Mouse (Mus musculus) midbrain, embryonic 15.5 days (tissue): Measurements from ENCODE around the gene Coro2a. TPM values are rescaled to one million over a fixed set of nuclear protein-coding genes. Genes with fewer than 3 reads are reported as not detected.
"Not testable (repeated sequence)": the region's sequence is repeated elsewhere in the genome, so short reads cannot be mapped to it uniquely, and the experiment has no call there.

ENCODE experiments used
- ATAC-seq: fragments of 200-750 bp; cut with Nextera tagmentation; replicated peaks from 2 replicates; pipeline ENCODE4 v1.8.0; 2017; ENCODE audit warnings: moderate TSS enrichment
- H3K27ac ChIP-seq: fragments of 300-500 bp; sonication (generic); 2 replicates; pipeline ENCODE4 v1.5.1; 2015; ENCODE audit warnings: mild to moderate bottlenecking, inconsistent platforms
- H3K27me3 ChIP-seq: fragments of 300-500 bp; sonication (generic); replicated peaks from 2 replicates; pipeline ENCODE4 v1.6.1; 2015; ENCODE audit warnings: inconsistent platforms
- H3K36me3 ChIP-seq: fragments of 300-500 bp; sonication (generic); replicated peaks from 2 replicates; pipeline ENCODE4 v1.6.1; 2015; ENCODE audit warnings: inconsistent platforms
- H3K4me1 ChIP-seq: fragments of 300-500 bp; sonication (generic); 2 replicates; pipeline ENCODE4 v1.6.1; 2015; ENCODE audit warnings: inconsistent platforms
- H3K4me2 ChIP-seq: fragments of 300-500 bp; sonication (generic); 2 replicates; pipeline ENCODE4 v1.6.1; 2015; ENCODE audit warnings: inconsistent platforms, mild to moderate bottlenecking, moderate library complexity
- H3K4me3 ChIP-seq: fragments of 300-500 bp; sonication (generic); 2 replicates; pipeline ENCODE4 v1.5.1; 2015; ENCODE audit warnings: mild to moderate bottlenecking, inconsistent platforms
- H3K9ac ChIP-seq: fragments of 300-500 bp; sonication (generic); 2 replicates; pipeline ENCODE4 v1.6.1; 2015; ENCODE audit warnings: mild to moderate bottlenecking, inconsistent platforms
- H3K9me3 ChIP-seq: fragments of 300-500 bp; sonication (generic); 2 replicates; pipeline ENCODE4 v1.6.1; 2016; ENCODE audit warnings: inconsistent platforms
- WGBS: fragments of 180-500 bp; shearing (Covaris S2); methylation state at CpG from one replicate; pipeline ENCODE4 v1.1.7; 2015; ENCODE audit warnings: mixed read lengths; 5-methylcytosine and 5-hydroxymethylcytosine counted together
- polyA plus RNA-seq: library from polyadenylated mRNA; unstranded; fragments of >200 nt; fragmentation: Nextera tagmentation; extraction: Ambion mirVana; gene quantifications from 2 replicates; pipeline ENCODE4 v1.2.1, GENCODE M21; 2015

The Coro2a gene
- polyA plus RNA-seq, 1 experiment from 2014 or later = 6.8 TPM

- no peaks in the 10 kb centered on the region for H3K27me3 ChIP-seq
- ATAC-seq = no peak
Measured at GRCm38 (mm10) chr4:46590810-46591209, 11.2 kb downstream of the Coro2a start.

DNA sequence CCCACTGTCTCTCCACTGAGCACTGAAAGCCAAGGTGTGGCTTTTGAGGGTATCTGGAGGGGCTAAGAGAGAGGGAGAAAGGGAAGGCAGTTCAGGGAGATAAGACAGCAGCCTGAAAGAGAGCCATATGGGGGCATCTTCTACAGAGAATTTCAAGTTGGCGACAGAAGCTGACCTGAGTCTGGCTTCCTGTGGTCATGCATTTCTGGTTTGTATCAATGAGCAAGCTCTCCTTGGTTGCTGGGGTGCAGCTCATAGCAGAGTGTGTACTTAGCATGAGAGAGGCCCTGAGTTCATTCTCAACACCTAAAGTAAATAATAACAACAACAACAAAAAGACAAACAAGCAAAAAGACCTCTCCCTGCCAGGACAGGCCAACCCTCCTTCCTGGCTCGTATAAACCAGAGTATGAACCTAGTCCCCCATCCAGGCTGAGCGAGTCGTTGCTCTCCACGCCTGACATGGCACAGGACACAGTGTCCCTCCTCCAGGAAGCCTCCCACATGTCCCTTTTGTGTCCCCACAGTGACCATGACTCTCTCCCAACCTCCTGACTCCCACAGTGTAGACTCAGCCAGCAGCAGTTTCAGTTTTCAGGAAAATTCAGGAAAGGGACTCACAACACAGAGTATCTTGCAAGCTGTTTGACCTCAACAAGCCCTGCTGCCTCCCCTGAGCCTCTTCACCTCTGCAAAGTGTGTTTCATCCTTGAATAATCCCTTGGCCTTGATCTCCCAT, 11.9 kb downstream of the Coro2a start:
- no peaks in the 10 kb centered on the region for H3K4me1 ChIP-seq
- H3K4me3 ChIP-seq = no peak overlapping the region
- H3K36me3 ChIP-seq = no peaks in the 10 kb centered on the region
- 64% methylated on average over 5 of the region's 5 CpGs for WGBS
- ATAC-seq = no peak
- H3K27ac ChIP-seq = no peak overlapping the region
- H3K9ac ChIP-seq = no peak overlapping the region
- no peaks in the 10 kb centered on the region for H3K9me3 ChIP-seq
- H3K27me3 ChIP-seq = no peaks in the 10 kb centered on the region
- no peak overlapping the region for H3K4me2 ChIP-seq

More at GRCm38 (mm10) chr4:46590810-46591209, 11.2 kb downstream of the Coro2a start:
- Histone ChIP-seq H3K27ac (no peak overlapping the region), H3K4me3 (no peak overlapping the region), H3K9ac (no peak overlapping the region), H3K4me1 (no peaks in the 10 kb centered on the region), H3K36me3 (no peaks in the 10 kb centered on the region), H3K9me3 (no peaks in the 10 kb centered on the region), H3K4me2 (no peak overlapping the region)
- 70% methylated on average over 4 of the region's 4 CpGs for WGBS

DNA sequence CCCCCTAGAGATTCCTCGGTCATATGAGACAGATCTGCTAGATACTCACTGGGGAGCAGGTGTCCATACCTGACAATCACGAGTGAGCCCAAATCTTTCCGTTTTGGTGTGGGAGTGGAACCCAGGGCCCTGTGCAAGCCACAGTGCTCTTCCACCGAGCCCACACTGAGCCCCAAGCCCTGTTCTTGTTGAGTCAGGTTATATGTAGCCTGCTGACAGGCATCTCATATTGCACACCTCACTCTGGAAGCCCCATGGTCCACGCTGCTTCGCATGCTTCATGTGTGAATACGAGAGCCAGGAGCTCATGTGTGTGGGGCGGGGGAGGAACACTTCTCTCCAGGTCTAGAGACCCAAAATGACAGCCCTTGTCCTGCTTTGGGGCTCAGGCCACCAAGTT, 12.9 kb downstream of the Coro2a start:
- H3K27me3 ChIP-seq = no peaks in the 10 kb centered on the region
- WGBS = 87% methylated on average over 8 of the region's 8 CpGs
- ATAC-seq = no peak

GRCm38 (mm10) chr4:46586473-46586872, 15.5 kb downstream of the Coro2a start:
- Histone ChIP-seq H3K4me3 (no peak overlapping the region), H3K9ac (no peak overlapping the region), H3K36me3 (no peaks in the 10 kb centered on the region), H3K27ac (no peak overlapping the region), H3K4me2 (no peak overlapping the region), H3K27me3 (no peaks in the 10 kb centered on the region), H3K9me3 (0 out of 2 replicates have a peak, but pooled peaks cover 2% of the 10 kb centered on the region), H3K4me1 (no peaks in the 10 kb centered on the region)
- ATAC-seq = no peak
- 56% methylated on average over 4 of the region's 4 CpGs for whole genome bisulfite sequencing

More for the DNA sequence above, 12.9 kb downstream of the Coro2a start:
- Histone ChIP-seq H3K27ac (no peak overlapping the region), H3K9me3 (no peaks in the 10 kb centered on the region), H3K36me3 (no peaks in the 10 kb centered on the region), H3K9ac (no peak overlapping the region), H3K4me2 (no peak overlapping the region), H3K4me3 (no peak overlapping the region), H3K4me1 (no peaks in the 10 kb centered on the region)

- Histone ChIP-seq H3K4me2 (no peak overlapping the region), H3K4me1 (no peaks in the 10 kb centered on the region), H3K36me3 (no peaks in the 10 kb centered on the region), H3K9ac (no peak overlapping the region), H3K27ac (no peak overlapping the region), H3K27me3 (no peaks in the 10 kb centered on the region), H3K9me3 (0 out of 2 replicates have a peak, but pooled peaks cover 4% of the 10 kb centered on the region), H3K4me3 (no peak overlapping the region)
- ATAC-seq = no peak
- 79% methylated on average over 8 of the region's 8 CpGs for WGBS
Measured at GRCm38 (mm10) chr4:46585811-46586190, 16.2 kb downstream of the Coro2a start.

- 79% methylated on average over 13 of the region's 13 CpGs for WGBS
- Histone ChIP-seq H3K4me2 (no peak overlapping the region), H3K27ac (no peak overlapping the region), H3K9ac (no peak overlapping the region), H3K4me1 (no peaks in the 10 kb centered on the region), H3K27me3 (no peaks in the 10 kb centered on the region), H3K4me3 (no peak overlapping the region), H3K36me3 (no peaks in the 10 kb centered on the region), H3K9me3 (0 out of 2 replicates have a peak, but pooled peaks cover 6% of the 10 kb centered on the region)
- ATAC-seq = no peak
Measured at GRCm38 (mm10) chr4:46585041-46585810, 16.8 kb downstream of the Coro2a start.

- H3K27ac ChIP-seq, H3K36me3 ChIP-seq, H3K4me3 ChIP-seq, H3K27me3 ChIP-seq, ATAC-seq, H3K4me2 ChIP-seq, H3K4me1 ChIP-seq, H3K9ac ChIP-seq, H3K9me3 ChIP-seq: not testable (repeated sequence)
- 83% methylated on average over 3 of the region's 3 CpGs for WGBS
Measured at GRCm38 (mm10) chr4:46584536-46584935, 17.5 kb downstream of the Coro2a start.

DNA sequence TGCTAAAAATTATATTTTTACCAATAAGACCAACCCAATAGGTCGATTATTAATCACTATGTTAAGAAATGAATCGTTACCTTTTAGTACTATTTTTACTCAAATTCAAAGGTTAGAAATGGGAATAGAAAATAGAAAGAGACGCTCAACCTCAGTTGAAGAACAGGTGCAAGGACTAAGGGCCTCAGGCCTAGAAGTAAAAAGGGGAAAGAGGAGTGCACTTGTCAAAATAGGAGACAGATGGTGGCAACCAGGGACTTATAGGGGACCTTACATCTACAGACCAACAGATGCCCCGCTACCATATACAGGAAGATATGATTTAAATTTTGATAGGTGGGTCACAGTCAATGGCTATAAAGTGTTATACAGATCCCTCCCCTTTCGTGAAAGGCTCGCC, 17.9 kb downstream of the Coro2a start:
- H3K9me3 ChIP-seq, H3K4me2 ChIP-seq, H3K9ac ChIP-seq, ATAC-seq, H3K4me1 ChIP-seq, H3K27me3 ChIP-seq, H3K27ac ChIP-seq, H3K4me3 ChIP-seq, H3K36me3 ChIP-seq: not testable (repeated sequence)
- 90% methylated on average over 2 of the region's 6 CpGs for WGBS

- H3K4me3 ChIP-seq, H3K4me1 ChIP-seq, ATAC-seq, H3K36me3 ChIP-seq, H3K27ac ChIP-seq, H3K4me2 ChIP-seq, H3K9ac ChIP-seq, H3K27me3 ChIP-seq: not testable (repeated sequence)
- WGBS = 90% methylated on average over 9 of the region's 9 CpGs
- H3K9me3 ChIP-seq = peaks cover 10% of the 10 kb centered on the region; the same call in 1 of the 2 replicates
Measured at GRCm38 (mm10) chr4:46582024-46582423, 20.0 kb downstream of the Coro2a start.

DNA sequence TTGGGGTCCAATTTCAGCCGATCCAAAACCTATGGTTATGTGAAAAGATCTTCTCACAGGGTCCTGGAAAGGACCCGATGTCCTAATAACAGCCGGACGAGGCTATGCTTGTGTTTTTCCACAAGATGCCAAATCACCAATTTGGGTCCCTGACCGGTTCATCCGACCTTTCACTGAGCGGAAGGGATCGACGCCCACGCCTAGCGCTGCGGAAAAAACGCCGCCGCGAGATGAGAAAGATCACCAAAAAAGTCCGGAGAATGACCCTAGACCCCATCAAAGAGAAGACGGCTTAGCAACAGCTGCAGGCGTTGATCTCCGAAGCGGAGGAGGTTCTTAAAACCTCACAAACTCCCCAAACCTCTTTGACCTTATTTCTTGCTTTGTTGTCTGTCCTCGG, 20.4 kb downstream of the Coro2a start:
- H3K36me3 ChIP-seq, H3K4me1 ChIP-seq, H3K27me3 ChIP-seq, H3K4me3 ChIP-seq, ATAC-seq, H3K4me2 ChIP-seq, H3K27ac ChIP-seq, H3K9ac ChIP-seq: not testable (repeated sequence)
- H3K9me3 ChIP-seq = peaks cover 10% of the 10 kb centered on the region; the same call in 1 of the 2 replicates
- 93% methylated on average over 22 of the region's 22 CpGs for WGBS

DNA sequence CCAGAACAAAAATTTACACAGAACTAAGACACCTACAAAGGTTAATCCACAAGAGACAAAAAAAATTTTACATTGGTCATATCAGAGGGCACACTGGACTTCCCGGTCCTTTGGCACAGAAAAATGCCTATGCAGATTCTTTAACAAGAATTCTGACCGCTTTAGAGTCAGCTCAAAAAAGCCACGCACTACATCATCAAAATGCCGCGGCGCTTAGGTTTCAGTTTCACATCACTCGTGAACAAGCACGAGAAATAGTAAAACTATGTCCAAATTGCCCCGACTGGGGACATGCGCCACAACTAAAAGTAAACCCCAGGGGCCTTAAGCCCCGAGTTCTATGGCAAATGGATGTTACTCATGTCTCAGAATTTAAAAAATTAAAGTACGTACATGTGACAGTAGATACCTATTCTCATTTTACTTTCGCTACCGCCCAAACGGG, 21.2 kb downstream of the Coro2a start:
- H3K9ac ChIP-seq, H3K4me1 ChIP-seq, H3K4me3 ChIP-seq, H3K27me3 ChIP-seq, H3K4me2 ChIP-seq, H3K36me3 ChIP-seq, H3K27ac ChIP-seq, ATAC-seq: not testable (repeated sequence)
- peaks cover 10% of the 10 kb centered on the region; the same call in 1 of the 2 replicates for H3K9me3 ChIP-seq
- 94% methylated on average over 15 of the region's 15 CpGs for WGBS

GRCm38 (mm10) chr4:46578796-46579346, 23.1 kb downstream of the Coro2a start:
- not testable (repeated sequence) for H3K36me3 ChIP-seq, H3K9ac ChIP-seq, ATAC-seq, H3K4me1 ChIP-seq, H3K4me2 ChIP-seq, H3K4me3 ChIP-seq, H3K27ac ChIP-seq, H3K27me3 ChIP-seq
- WGBS = 92% methylated on average over 8 of the region's 8 CpGs
- H3K9me3 ChIP-seq = peaks cover 10% of the 10 kb centered on the region; the same call in 1 of the 2 replicates
